Mouse (Mus musculus) monocyte, adult 2 months (primary cell): ENCODE results near the gene Ikzf2.

ENCODE experiments used
- DNase-seq, 2 experiments: peaks; one replicate each; pipeline ENCODE4 v3.0.0; 2022; ENCODE audit warnings: low spot score in 2 of 2, low read depth in 1 of 2

Ikzf2 gene

GRCm38 (mm10) chr1:69687076-69687991 lies at the start of gene Ikzf2:
Gene Ikzf2 (minus strand): TSS chr1:69687245.
- peak in 1 of 2 experiments; percentile 18 for DNase-seq

DNA sequence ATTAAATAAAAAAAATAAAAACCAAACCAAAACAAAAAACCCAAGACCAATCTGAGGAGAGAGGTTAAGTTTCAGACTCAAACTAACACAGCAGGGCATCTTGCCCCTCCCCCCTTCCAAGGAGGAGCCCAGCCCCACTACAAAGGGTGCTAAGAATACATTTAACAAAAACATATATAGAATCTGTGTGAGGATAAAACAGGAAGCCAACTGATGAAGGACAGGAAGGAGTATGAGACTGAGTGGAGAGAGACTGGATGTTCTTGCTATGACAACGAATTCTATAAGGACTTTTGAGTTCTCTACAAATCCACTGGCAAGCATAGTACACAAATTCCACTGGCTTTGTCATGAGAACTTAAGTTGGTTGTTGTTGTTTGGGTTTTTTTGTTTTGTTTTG lies 42.7 kb upstream of the Ikzf2 start:
- no peak for DNase-seq

- DNase-seq: no peak
Observed at GRCm38 (mm10) chr1:69729031-69729679, 42.1 kb upstream of the Ikzf2 start.

DNA sequence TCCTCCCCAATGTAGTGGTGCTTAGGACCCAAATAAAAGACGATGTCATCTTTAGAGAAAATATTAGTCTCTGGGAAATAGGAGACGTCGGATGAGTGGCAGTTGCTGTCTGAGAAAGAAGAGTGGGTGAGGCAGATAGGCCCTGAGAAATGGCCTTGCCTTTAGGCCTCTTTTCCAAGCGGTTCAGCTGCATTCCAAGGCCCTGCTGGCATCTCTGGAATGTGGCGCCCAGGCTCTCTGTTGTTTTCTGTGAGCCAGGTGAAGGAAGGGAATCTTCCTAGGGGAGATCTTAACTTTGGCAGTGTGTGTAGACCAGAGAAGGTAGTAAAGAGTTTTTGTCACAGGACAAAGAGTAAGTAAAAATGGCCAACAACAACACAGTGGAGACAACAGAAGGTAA lies 40.9 kb upstream of the Ikzf2 start:
- DNase-seq: no peak

GRCm38 (mm10) chr1:69717107-69717506 lies 30.1 kb upstream of the Ikzf2 start:
- no peak for DNase-seq

- DNase-seq: no peak
Observed at GRCm38 (mm10) chr1:69708571-69708970, 21.5 kb upstream of the Ikzf2 start.

- no peak for DNase-seq
Observed at GRCm38 (mm10) chr1:69703506-69704156, 16.6 kb upstream of the Ikzf2 start.

GRCm38 (mm10) chr1:69691946-69692345 lies 4.9 kb upstream of the Ikzf2 start:
- DNase-seq: no peak

DNA sequence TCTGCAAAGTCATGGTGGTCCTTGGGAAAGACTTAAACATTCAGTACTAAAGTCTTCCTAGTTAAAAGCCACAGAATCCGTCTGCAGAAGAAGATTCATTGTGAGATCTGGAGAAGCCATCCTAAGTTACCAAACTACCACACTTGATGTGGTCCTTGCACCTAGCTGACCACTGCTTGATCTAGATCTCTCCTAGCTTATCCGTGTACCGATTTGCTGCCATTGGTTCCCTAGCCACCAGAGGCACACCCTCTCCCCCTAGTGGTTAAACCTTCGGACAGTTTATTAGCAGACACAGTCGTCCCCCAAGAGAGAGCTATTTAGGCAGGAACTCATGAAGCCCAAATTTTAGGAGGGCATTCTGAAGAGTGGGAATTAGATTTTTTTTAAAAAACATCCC lies 1.9 kb upstream of the Ikzf2 start:
- peak; percentile 1 to 7 for DNase-seq

- DNase-seq: no peak
Observed at GRCm38 (mm10) chr1:69688118-69688517, 1.1 kb upstream of the Ikzf2 start.

GRCm38 (mm10) chr1:69686741-69687075 lies 337 bp downstream of the Ikzf2 start:
- DNase-seq: no peak

GRCm38 (mm10) chr1:69685890-69686490 lies 1.1 kb downstream of the Ikzf2 start:
- DNase-seq: no peak

GRCm38 (mm10) chr1:69685049-69685889 lies 1.8 kb downstream of the Ikzf2 start:
- no peak for DNase-seq

- no peak for DNase-seq
Observed at GRCm38 (mm10) chr1:69684280-69685040, 2.6 kb downstream of the Ikzf2 start.

DNA sequence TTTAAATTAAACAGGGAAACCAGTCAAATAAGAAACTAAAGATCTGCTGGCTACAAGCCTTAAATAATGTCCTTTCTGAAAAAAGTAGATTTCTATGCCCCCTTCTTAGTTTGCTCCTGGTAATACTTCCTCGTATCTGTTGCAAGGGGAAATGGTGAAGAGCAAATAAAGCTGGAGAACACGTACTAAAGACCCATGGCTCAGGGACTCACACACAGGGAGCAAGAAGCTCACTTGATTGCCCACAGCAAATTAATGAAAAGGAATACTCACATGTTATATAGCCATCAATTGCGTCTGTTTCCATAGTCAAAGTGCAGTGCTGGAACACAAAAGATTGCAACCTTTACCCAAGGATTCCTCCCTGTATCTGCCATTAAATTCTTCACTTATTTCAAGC lies 3.2 kb downstream of the Ikzf2 start:
- no peak for DNase-seq

GRCm38 (mm10) chr1:69683058-69683457 lies 4.0 kb downstream of the Ikzf2 start:
- no peak for DNase-seq

DNA sequence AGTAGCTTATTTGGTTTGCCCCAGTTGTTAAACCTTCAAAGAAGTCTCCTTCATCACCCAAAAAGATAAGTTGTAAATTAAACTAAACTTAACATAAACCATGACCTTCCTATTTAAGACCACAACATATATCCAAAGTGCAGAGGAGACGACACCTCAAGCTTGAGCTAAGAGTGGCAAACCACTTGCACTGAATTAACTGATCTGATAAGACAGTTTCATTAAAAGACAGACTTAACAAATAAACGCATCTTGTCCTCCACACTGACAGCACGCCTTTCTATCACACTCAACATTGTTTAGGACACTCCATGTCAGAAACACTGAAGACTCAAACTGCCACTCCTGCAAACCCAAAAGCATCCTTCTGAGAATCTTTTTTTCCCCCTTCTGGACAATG lies 4.8 kb downstream of the Ikzf2 start:
- DNase-seq: no peak

- no peak for DNase-seq
Observed at GRCm38 (mm10) chr1:69681003-69681402, 6.0 kb downstream of the Ikzf2 start.

DNA sequence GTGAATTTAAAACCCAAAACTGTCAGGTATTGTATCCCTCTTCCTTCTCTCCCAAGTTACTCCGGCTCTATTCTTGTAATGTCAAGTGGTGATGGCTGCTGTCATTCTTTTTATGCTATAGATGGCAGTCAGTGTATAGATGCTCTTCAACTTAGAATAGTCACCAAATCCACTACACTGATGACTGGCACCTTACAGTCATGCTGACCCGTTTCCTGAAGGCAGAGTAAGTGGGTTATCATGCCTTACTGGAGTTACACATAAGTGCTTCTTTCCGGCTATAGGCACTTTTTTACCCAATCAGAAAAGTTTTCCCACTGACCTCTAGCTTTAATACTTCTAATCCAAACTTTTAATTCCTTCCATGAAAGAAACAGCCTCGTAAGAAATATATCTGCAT lies 6.5 kb downstream of the Ikzf2 start:
- no peak for DNase-seq

DNA sequence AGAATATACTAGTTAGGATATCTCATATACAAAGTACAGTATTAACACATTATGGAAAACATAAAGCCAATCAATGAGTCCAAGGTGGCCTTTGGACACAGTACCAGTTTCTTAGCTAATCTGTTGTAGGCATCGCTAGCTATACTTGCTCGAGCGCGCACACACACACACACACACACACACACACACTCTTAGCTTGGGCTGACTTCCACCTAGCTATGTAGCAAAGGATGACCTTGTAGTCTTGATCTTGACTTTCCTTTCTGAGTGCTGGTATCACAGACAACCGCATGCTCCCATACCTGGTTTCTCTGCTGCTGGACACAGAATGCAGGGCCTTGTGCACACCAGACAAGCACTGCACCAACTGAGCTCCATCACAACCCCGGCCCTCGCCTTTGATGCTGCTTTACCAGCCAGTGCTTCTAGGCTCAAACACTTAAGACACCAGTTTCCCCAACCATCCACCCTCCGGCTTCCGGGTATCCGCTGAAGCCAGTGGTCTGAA lies 17.1 kb downstream of the Ikzf2 start:
- no peak for DNase-seq
